Mouse (Mus musculus) left cerebral cortex, adult 2 months (tissue): ENCODE data around the gene Xxylt1. TPM values are rescaled to one million over a fixed set of nuclear protein-coding genes. Genes with fewer than 3 reads are reported as not detected.

Experiments used
- DNase-seq, 2 experiments: peaks; one replicate each; pipeline ENCODE4 v3.0.0; 2021 to 2022; ENCODE audit warnings: low spot score in 2 of 2, mixed read lengths in 1 of 2; ENCODE audit errors: extremely low spot score in 1 of 2
- H3K27ac ChIP-seq: fragments of 200-600 bp; 2 replicates; pipeline ENCODE4 v1.8.1; 2022
- H3K4me3 ChIP-seq: fragments of 200-600 bp; 2 replicates; pipeline ENCODE4 v1.8.1; 2022
- CTCF ChIP-seq: fragments of 200-600 bp; IDR thresholded peaks from 2 replicates; pipeline ENCODE4 v1.8.1; 2022; ENCODE audit warnings: antibody characterized with exemption, mild to moderate bottlenecking, moderate library complexity
- intact Hi-C: fragments of 180-260 bp; cut with DNase I; formaldehyde crosslinking; loops from one replicate; pipeline ENCODE4 v1.15.1; 2025
- long read RNA-seq, 2 experiments: library from polyadenylated mRNA; stranded (forward); transcript quantifications; one replicate each; pipeline ENCODE4 v2.0.0; 2021; ENCODE audit warnings: borderline mapping rate in 2 of 2
- total RNA-seq, 2 experiments: library from RNA; stranded (reverse); gene quantifications; 2 replicates each; pipeline ENCODE4 v1.2.3; 2021

The Xxylt1 gene
- total RNA-seq, result 10 to 100 TPM; 19.4 to 21.9 TPM
- long read RNA-seq, experiment 1, transcript Xxylt1-201 (4 exons, 3,470 nt), result major isoform, 38 of 46 reads
- long read RNA-seq, experiment 1, partial matches to known transcripts, result 1 of 46 reads
- long read RNA-seq, experiment 1, other reads (novel, unspliced or antisense), result 7 of 46 reads
- long read RNA-seq, experiment 2, transcript Xxylt1-201 (4 exons, 3,470 nt), result major isoform, 31 of 35 reads
- long read RNA-seq, experiment 2, partial matches to known transcripts, result 0 of 35 reads
- long read RNA-seq, experiment 2, other reads (novel, unspliced or antisense), result 4 of 35 reads

DNA sequence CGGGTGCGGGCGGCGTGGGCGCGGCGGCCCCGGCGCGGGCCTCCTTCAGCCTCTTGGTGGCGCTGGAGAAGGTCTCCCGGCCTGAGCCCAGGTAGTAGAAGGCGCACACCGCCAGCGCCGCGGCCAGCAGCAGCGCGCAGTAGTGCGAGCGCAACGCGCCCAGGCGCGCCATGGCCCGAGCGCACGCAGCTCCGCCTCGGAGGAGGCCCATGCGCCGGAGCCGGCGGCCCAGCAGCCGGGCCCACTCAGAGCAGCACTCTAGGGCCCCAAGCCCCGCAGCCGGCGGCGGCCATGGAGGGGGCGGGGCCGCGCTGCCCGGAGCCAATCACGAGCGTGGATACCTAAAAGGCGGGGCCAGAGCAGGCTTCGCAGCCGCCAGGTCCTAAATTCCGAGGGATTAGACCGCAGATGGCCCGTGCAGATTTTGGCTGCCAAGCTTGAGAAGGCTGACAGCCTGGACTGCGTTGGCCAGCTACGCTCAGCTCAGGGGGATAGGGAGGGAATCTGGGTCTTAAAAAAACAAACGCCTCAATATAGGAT, at the start of gene Xxylt1:
Xxylt1 (minus strand) TSS at position 308 of the 540 bp plus-strand sequence.
- TF ChIP-seq CTCF, result peak; percentile 46
- peak; percentile 95 for DNase-seq
- H3K4me3 ChIP-seq, result peak within 1 kb of the TSS; percentile 94
- peak within 1 kb of the TSS; percentile 68 for H3K27ac ChIP-seq
- intact Hi-C loops, result loop anchor here (2.0 kb wide), 2 partner anchors 274 to 484 kb away; no protein-coding TSS in a partner anchor

DNA sequence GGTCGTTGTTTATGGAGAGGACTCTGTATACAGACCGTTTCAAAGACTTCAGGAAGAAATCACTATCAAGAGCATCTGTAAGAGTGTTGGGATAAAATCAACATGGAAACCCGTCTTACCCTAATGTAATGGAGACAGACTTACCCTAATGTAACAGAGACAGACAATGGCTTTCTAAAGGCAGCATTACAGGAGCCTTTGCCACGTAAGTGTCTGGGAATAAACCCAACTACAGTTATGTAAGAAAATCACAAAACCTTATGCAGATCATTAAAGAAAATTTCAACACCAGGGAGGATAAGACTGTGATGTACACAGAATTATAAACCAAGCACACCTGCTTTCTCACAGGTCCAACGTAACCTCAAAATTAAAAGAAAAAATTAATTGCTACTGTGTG, 46.9 kb upstream of the Xxylt1 start:
- intact Hi-C loops, result loop anchor here (10.0 kb wide), 1 partner anchor 227 kb away; no protein-coding TSS in a partner anchor
- TF ChIP-seq CTCF, result no peak
- Histone ChIP-seq H3K27ac (peak overlapping the region; percentile 59; the same call in 1 of the 2 replicates), H3K4me3 (no peak overlapping the region)
- no peak for DNase-seq

DNA sequence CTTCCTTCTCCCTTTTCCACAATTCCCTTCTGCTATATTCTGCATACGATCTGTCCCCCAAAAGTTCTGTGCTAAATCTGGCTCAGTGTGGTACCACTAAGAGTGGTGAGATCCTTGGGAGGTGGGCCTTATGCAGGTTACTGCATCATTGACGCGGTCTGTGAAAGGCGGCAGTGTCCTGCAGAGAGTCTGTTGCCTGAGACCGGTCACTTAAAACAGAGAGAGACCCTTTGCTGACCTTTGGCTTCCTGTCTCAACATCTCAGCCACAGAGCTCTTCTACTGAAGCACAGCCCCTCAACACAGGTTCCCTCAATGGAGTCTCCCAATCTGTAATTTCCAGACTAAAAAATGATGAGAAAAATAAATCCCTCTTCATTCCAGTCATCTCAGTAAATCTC, 43.8 kb upstream of the Xxylt1 start:
- Histone ChIP-seq H3K27ac (no peak overlapping the region), H3K4me3 (no peak overlapping the region)
- no peak for DNase-seq
- intact Hi-C loops, result loop anchor here (10.0 kb wide), 1 partner anchor 230 kb away; no protein-coding TSS in a partner anchor
- no peak for TF ChIP-seq CTCF

DNA sequence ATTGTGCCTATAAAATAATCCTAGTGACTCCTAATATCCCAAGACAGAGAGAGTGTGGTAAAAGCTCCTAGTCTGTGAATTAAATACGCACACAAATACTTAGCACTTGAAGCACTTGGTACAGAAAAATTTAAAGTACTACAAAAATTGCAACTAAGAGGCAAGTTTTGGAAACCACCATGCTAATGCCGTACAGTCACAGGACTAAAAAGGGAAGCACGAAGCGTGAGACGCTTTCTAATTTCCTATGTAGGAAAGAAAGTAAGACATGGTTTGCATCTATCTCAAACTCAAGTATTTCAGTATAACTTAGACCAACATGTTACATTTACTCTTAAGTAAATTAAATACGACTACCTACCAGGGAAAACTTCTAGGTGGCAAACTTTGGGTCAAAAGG, 40.4 kb upstream of the Xxylt1 start:
- intact Hi-C loops, result loop anchor here (10.0 kb wide), 1 partner anchor 233 kb away; no protein-coding TSS in a partner anchor

DNA sequence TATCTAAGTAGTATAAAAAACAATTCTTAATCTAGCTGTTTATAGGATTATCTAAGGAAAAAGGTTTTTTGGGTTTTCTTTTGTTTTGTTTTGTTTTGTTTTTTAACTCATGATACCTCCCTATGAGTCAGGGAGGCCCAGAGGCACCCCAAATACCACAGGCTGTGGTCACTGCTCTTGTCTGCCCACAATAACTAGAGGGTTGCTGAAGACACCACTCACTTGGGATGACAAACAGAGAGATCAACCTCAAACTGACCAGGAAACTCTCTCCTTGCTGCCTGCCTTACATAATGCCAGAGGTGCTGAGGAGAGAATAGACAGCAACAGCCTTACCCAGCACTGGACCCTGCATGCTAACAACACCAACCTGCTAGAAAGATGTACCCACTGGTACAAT, 32.4 kb upstream of the Xxylt1 start:
- no peak for TF ChIP-seq CTCF
- intact Hi-C loops, result no loop called here
- DNase-seq, result no peak
- Histone ChIP-seq H3K27ac (no peak overlapping the region), H3K4me3 (no peak overlapping the region)

More for the DNA sequence above, 40.4 kb upstream of the Xxylt1 start:
- no peak for TF ChIP-seq CTCF
- Histone ChIP-seq H3K27ac (no peak overlapping the region), H3K4me3 (no peak overlapping the region)
- DNase-seq, result no peak

DNA sequence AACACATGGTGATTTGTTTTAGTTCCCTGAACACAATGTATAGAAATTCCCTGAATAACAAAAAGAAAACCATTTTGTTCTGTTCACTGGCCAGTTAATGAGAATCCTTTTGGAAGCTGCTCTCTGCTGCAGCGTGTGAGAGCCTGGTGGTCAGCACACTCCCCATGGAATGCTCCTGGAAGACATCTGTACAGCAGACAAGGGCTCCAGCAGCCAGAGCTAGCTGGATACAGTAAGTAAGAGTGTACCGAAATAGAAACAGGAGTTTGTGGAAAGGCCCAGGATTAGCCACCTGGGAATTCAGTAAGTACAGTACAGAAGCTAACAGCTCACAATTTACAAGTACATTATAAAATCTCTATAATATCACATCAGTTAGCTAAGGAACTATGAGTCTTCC, 20.1 kb upstream of the Xxylt1 start:
- DNase-seq, result no peak
- TF ChIP-seq CTCF, result no peak
- H3K27ac ChIP-seq, result no peak overlapping the region
- no peak overlapping the region for H3K4me3 ChIP-seq
- intact Hi-C loops, result no loop called here

DNA sequence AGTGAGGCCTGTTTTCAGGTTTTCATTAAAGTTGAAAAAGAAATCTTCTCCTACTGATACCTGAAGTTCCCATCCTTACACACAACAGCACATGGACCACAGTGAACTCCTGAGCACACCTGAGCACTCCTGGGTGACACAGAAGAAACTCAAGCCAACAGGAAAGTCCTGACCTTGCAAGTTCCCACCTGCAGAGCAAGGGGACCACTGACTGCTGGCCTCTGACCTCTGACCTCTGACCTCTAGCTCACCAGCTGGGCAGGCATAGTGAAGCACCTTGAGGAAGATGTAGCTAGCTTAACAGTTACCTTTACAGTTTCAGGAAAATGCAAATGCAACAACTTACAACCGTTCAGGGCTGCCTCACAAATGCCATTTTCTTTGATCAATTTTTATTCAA, 18.7 kb upstream of the Xxylt1 start:
- no peak for DNase-seq
- TF ChIP-seq CTCF, result no peak
- Histone ChIP-seq H3K4me3 (no peak overlapping the region), H3K27ac (no peak overlapping the region)
- intact Hi-C loops, result no loop called here

DNA sequence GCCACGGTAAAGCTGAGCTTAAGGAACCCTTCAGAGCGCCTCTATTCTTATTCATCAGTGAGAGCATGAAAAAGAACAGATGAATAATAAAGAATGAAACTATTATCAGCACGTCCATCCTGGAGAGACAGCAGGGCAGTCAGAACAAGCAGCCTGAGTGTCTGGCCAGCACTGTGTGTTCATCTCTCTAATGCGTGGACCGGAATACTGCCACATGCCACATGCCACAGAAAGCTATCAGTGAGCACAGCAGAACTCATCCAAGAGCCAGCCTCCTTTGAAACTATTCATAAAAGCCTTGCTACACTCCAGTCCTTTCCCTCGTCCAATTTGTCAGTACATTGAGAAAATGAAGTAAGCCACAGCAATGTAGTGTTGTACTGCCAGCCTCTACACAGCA, 12.8 kb upstream of the Xxylt1 start:
- H3K27ac ChIP-seq, result no peak overlapping the region
- no peak for TF ChIP-seq CTCF
- no peak for DNase-seq
- intact Hi-C loops, result no loop called here
- H3K4me3 ChIP-seq, result no peak overlapping the region

DNA sequence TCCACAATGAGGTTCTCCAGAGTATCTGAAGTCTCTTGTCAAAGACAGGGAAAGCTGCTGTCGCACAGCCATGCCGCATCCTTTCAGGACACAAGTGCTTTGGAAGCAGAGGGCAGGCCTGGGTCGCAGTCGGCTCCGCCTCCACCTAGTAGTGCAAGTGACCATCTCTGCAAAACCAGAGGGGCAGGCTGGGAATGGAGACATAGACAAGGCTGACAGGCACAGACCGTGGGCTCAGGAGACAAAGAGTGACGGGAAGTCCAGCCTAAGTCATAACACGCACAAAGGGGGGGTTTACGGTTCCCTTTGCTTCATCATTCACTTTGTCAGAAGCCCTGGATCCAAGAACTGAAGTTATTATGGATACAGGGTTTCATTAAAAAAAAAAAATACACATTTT, 12.0 kb upstream of the Xxylt1 start:
- H3K27ac ChIP-seq, result no peak overlapping the region
- intact Hi-C loops, result no loop called here
- H3K4me3 ChIP-seq, result no peak overlapping the region
- TF ChIP-seq CTCF, result no peak
- no peak for DNase-seq

DNA sequence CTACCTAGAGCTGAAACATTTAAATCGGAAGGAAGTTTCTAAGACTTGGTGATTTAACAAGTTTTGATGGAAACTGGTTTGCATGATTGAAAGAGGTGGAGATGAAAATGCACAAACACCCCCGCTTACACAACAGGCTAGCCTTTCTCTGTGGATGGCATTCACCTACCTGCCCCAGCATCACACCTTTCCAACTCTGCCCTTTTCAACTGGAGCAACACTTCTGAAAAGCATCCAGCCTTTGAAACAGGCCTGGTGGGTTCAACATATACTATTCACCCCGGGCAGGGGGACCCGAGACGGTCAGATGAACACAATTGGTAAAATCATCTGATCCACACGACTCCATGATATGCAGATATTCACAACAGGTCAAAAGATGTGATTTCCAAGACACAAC, 659 bp upstream of the Xxylt1 start:
- intact Hi-C loops, result loop anchor here (2.0 kb wide), 2 partner anchors 273 to 485 kb away; no protein-coding TSS in a partner anchor
- Histone ChIP-seq H3K27ac (no peak overlapping the region), H3K4me3 (no peak overlapping the region)
- no peak for TF ChIP-seq CTCF
- DNase-seq, result no peak

DNA sequence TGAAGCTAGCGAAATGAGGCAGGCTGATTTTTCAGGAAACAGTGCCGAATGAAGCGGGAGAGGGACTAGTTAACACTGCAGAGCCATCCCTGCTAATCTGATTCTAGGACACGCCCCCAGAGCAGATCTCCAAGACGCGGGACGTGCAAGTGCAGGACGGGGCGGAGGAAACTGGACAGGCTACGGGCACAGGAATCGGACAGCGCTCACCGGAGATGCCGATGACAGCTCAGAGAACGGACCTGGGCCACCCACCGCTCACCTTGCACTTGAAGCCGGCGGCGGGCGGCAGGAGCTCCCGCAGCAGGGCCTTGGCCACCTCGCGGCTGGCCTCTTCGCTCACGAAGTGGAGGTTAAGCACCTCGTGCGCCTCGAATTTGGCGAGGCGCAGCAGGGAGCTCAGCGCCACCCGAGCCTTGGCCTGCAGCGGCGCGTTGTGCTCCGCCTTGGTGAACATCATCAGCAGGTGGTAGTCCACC, 620 bp downstream of the Xxylt1 start:
- H3K27ac ChIP-seq, result peak overlapping the region; percentile 68
- intact Hi-C loops, result loop anchor here (2.0 kb wide), 2 partner anchors 274 to 484 kb away; no protein-coding TSS in a partner anchor

DNA sequence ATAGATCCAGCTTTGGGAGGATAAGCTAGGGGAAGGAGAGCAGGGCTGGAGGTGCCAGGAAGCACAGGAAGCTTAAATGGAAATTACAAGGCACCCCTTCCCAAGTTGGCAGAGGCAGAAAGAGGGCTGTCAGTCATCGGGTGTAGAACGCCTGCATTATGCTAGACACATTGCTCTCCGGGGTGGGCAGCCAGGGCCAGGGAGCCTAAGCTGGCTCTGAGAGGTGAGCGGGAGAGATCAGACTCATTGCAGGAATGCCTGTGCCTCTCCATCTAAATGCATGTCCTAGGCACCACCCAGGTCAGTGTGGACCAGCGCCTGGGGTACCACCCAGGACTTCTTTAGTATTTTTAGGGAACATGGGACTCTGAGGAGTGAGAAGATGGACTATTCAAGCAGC, 3.8 kb downstream of the Xxylt1 start:
- Histone ChIP-seq H3K27ac (no peak overlapping the region), H3K4me3 (no peak overlapping the region)
- intact Hi-C loops, result no loop called here
- TF ChIP-seq CTCF, result no peak
- no peak for DNase-seq

More for the DNA sequence above, 620 bp downstream of the Xxylt1 start:
- no peak for TF ChIP-seq CTCF
- peak overlapping the region; percentile 94 for H3K4me3 ChIP-seq
- DNase-seq, result peak; percentile 49 to 56
